Mouse (Mus musculus): ENCODE measurements around the gene Gmpr. TPM values are rescaled to one million over a fixed set of nuclear protein-coding genes. Genes with fewer than 3 reads are reported as not detected.

The Gmpr gene
- total RNA-seq, 2 experiments from 2014 or later = 48.7 to 54.5 TPM

GRCm38 (mm10) chr13:45499906-45500305, 7.3 kb upstream of the Gmpr start:
- DNase-seq (ENCODE audit: low spot score in 2 of 2) = no peak

DNA sequence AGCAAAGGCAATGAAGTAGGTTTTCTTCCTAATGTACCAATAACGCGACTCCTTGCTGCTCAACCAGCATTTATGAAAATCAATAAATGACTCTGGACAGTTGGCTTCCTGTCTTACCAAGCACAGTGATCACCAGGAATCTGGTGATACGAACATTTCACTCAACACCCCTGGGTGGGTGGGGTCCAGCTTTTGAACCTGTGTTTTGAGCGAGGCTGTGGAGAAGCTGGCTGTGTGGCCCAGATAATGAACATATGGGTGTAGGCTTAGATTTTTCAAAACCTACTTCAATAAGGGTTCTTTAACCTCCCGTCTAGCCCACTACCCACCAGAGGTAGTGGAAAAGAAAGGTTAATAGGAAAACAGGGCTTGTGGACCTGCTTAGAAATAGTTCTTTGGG, 4.5 kb upstream of the Gmpr start:
- no peak for DNase-seq (ENCODE audit: low spot score in 2 of 2)

- no peak for DNase-seq (ENCODE audit: low spot score in 2 of 2)
Observed at GRCm38 (mm10) chr13:45505546-45505945, 1.7 kb upstream of the Gmpr start.

- DNase-seq (ENCODE audit: low spot score in 2 of 2) = peak in 1 of 2 experiments; percentile 47
Observed at GRCm38 (mm10) chr13:45508495-45508894, 1.3 kb downstream of the Gmpr start.

DNA sequence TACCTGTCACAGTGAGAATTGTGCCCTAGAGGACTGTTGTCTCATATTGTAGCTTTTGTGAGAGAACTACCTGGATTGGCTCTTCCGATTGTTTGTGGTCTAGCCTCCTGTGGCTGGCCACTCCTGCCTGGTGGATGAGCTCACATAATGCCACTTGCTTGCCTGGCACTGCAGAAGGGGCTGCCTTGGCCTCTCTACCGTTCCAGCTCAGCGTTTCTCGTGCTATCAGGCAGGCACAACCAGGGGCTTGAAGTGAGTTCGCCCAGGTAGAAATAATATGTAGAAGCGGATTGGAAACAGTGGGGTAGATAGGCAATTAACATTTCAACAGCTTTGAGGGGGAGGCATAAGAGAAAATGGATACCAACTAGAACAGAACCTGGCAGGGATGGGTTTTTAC, 2.1 kb downstream of the Gmpr start:
- no peak for DNase-seq (ENCODE audit: low spot score in 2 of 2)

DNA sequence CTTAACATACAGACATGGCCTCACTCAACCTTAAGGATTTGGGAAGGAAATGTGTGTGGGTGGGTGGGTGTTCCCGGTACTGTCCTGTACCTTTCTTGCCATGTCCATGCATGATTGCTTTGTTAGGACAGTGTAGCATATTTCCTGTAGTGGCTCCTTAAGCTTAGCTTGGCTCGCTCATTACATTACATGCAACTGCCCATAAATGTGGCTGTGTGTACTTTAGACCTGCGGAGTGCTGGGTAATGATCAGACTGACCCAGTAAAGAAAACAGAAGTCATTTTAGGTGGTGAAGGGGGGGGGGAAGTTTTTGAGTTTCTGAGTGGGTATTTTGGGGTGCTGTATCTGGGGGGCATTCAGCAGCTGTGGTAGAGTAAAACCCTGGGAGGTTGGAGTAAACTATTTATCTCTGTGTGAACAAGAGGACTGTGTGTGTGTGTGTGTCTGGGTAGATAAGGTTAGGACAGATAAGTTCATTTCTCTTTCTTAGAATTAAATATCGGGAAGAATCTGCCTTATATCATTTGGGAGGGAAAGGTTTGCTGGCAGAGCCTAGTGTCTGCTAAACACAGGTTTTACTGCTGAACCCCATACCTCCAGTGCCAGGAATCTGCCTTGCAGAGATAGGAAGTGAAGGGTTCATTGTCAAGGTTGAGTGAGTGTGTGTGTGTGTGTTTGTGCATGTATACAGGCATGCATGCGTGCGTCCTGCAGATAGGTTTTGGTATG, 4.6 kb downstream of the Gmpr start:
- DNase-seq (ENCODE audit: low spot score in 2 of 2) = no peak

- no peak for DNase-seq (ENCODE audit: low spot score in 2 of 2)
Observed at GRCm38 (mm10) chr13:45512531-45512930, 5.3 kb downstream of the Gmpr start.

GRCm38 (mm10) chr13:45513009-45513984, 6.1 kb downstream of the Gmpr start:
- no peak for DNase-seq (ENCODE audit: low spot score in 2 of 2)

DNA sequence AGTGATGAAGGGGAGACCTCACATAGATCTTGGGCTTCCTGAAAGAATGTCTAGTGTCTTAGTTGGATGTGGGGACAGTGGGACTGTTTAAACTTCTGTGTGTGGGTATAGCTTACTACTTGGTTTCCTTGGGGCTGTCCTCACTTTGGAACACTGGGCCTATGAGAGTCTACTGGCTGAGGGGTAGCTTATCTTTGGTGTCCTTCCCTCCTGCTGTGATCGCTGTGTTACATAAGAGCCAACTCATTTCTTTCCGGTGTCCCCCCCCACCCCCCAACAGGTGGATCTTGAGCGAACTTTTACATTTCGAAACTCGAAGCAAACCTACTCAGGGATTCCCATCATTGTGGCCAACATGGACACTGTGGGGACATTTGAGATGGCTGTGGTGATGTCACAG, 6.9 kb downstream of the Gmpr start:
- no peak for DNase-seq (ENCODE audit: low spot score in 2 of 2)

DNA sequence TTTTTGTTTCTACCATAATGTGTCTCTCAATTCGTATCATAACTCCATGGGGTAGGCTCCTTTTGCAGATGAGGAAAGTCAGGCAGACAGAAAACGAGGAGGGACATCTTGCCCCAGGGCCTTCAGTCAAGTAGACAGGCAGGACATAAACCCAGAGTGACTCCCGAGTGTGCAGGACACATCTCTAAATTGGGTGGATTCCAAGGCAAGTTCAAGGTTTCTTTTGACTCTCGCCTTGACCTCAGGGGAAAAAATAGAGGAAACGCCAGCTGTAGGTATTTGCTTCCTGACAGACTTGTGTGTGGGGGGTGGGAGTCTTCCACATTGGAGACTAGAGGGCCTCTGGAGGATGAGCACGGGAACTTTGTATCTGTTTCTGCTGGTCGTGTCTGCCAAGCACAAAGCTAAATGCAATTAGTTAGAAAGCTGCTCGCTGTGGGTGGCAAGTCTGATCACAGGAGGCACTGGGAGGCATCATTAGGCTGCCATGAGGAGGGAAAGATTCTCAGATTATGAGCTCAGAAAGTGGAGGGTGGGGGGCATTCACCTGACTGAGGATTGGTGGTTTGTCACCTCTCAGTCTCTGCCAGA, 7.7 kb downstream of the Gmpr start:
- no peak for DNase-seq (ENCODE audit: low spot score in 2 of 2)

GRCm38 (mm10) chr13:45516501-45517393, 9.5 kb downstream of the Gmpr start:
- DNase-seq (ENCODE audit: low spot score in 2 of 2) = no peak

DNA sequence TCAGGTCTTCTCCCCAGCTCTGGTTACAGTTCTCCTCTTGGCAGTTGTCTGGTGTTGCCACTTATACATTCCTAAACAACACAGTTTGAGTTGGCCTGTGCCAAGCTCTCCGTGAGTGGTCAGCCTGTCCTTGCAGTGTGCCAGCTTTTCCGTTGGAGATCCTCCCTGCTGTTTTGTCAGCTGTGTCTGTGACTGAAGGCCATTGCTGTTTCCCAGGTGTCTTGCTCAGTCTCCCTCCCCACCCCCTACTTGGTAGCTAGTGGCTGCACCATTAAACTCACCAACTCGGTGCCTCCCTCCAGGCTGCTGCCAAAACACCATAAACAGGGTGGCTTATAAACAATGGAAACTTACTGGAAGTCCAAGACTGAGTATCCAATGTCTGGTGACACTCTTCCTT, 17.1 kb downstream of the Gmpr start:
- DNase-seq (ENCODE audit: low spot score in 2 of 2) = no peak

DNA sequence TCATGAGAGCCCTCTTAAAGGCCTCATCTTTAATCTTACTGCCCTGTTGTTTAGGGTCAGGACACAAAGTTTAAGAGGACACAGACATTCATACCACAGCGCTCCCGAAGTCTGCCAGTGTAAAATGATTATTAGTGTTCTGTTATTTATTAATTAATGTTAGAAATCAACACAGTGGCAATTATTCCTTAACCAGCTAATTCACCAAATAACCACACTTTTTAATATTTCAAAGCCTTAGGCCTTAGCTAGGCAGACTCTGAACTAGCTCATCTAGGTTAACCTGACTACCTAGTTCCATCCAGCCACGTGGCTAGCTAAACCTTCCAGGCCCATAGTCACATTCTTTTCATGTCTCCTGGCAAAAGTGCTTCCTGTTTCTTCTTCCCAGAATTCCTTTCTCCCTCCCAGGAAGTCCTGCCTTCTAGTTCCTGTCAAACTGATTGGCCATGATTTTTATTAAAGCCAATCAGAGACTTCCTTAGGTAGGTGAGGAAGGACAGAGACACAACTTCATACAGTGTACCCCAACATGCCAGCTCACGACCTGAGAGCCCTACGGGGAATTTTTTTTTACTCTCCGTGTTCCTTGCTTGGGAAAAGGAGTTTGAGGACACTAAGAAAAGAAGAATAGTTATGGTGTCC, 17.7 kb downstream of the Gmpr start:
- DNase-seq (ENCODE audit: low spot score in 2 of 2) = no peak

DNA sequence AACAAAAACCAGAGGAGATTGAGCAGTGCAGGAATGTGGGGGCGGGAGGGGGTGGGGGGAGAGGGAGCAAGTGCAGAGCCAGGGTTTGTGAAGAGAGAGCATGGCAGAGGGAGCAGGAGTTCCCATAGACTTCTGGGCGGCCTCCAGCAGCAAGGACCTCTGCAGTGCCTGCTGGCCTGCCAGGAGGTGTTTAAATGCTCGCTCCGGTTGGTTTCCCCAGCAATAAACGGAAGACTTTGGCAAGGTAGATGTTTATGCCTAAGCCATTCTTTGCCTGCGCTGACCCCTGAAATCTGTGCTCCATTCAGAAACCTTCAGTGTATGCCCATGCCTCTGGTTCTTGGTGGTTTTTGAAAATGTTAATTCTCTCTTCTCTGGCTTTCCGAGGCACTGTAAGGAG, 19.0 kb downstream of the Gmpr start:
- DNase-seq (ENCODE audit: low spot score in 2 of 2) = no peak

GRCm38 (mm10) chr13:45527232-45527964, 20.2 kb downstream of the Gmpr start:
- DNase-seq (ENCODE audit: low spot score in 2 of 2) = no peak

DNA sequence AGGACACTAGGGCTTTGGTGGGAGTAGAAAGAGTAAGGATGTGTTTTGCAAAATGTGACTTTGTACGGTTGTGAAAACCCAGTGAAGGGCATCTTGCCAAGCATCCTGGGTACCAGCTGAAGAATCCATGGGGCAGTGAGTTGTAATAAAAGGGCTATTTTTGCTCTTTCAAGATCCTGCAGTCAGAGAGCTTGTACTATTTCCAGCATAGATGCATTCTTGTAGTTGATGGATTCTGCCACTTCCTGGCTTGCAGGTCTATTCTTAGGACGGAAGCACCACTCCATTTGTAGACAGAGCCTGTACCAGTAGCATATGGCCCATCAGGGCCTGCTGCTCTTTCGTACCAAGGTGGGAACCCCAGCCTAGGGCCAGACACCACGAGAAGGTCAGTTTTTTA, 21.5 kb downstream of the Gmpr start:
- DNase-seq (ENCODE audit: low spot score in 2 of 2) = no peak

DNA sequence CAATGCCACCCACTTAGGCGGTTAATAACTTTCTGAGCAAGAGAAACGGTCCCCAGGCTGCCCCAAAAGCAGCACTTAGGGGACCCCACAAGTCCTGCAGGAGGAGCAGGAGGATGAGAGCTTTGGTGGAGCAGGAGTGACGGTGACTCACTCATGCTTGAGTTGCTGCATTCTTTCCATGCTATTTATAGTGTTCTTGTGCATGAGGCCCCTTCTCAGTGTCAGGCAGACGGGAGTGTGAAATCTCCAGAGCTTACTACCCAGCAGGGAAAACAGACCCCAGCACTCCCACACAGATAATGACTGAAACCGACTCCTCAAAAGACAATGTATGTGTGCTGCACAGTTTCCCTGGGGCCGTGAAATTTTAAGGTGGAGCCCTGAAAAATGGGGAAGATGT, 23.5 kb downstream of the Gmpr start:
- DNase-seq (ENCODE audit: low spot score in 2 of 2) = no peak

GRCm38 (mm10) chr13:45535731-45536453, 28.6 kb downstream of the Gmpr start:
- no peak for DNase-seq (ENCODE audit: low spot score in 2 of 2)

GRCm38 (mm10) chr13:45537110-45537509, 29.9 kb downstream of the Gmpr start:
- DNase-seq (ENCODE audit: low spot score in 2 of 2) = no peak
